Mouse (Mus musculus) granulocyte monocyte progenitor cell, adult 5-6 weeks (primary cell): Measurements from ENCODE around the gene Stk40. TPM values are rescaled to one million over a fixed set of nuclear protein-coding genes. Genes with fewer than 3 reads are reported as not detected.

Experiments
- ATAC-seq: replicated peaks from 2 replicates; pipeline ENCODE4 v1.8.0; 2016; ENCODE audit warnings: mild to moderate bottlenecking, moderate TSS enrichment, inconsistent platforms; ENCODE audit not compliant: poor library complexity, severe bottlenecking
- total RNA-seq, 2 experiments: library from RNA; stranded (forward) in 1 of 2; stranded (reverse) in 1 of 2; fragments of 200-712, 200-1000 nt in 1 of 2; fragments of >200 nt in 1 of 2; fragmentation: Nextera tagmentation in 1 of 2; gene quantifications; 2 replicates each; pipeline ENCODE4 v1.2.3; 2014 to 2017

The Stk40 gene
- total RNA-seq, 2 experiments from 2014 or later, result 2.9 to 6.3 TPM

DNA sequence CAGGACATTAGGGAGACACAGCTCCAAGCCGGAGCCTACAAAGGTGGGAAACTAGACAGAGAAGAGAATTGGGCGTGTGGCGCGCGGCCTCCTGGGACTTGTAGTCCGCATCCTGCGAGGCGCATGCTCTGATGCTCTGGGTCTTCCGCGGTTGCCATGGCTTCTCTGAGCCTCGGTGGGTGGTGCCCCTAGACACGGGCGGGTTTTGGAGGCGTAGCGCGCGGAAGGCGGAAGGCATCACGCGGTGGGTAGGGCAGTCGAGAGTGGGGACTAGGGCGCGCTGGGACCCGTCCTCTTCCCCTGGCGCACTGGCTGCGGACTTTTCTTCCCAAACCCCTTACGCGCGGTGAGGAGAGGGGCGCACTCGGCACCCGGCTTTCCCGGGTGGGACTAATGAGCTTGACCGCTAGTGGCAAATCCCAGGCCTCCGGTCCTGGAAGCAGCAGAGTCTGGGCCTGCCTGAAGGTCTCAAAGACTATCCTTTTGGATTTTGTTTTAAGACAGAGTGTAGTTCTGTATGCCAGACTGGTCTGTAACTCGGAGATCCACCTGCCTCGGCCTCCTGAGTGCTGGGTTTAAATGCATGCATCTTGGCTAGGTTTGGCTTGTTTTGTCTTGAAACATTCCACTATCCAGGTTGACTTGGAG is 7.2 kb upstream of the Stk40 start, which contains the start of gene Lsm10:
Lsm10 (plus strand) TSS at position 160 of the 648 bp plus-strand sequence.
- peak; percentile 100 for ATAC-seq

DNA sequence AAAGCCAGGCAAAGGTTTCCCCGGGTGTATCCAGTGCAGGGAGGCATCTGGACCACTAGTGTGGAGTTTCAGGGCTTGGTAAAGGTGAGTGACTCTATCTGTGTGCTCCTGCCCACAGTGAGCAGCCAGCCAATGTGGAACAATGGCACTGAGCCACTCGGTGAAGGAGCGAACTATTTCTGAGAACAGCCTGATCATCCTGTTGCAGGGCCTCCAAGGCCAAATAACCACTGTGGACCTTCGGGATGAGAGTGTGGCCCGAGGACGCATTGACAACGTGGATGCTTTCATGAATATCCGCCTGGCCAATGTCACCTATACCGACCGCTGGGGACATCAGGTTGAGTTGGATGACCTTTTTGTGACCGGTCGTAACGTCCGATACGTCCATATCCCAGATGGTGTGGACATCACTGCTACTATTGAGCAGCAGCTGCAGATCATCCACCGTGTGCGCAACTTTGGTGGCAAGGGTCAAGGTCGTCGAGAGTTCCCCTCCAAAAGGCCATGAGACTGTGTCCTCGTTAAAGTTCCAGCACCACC is 6.0 kb upstream of the Stk40 start:
- ATAC-seq, result no peak

DNA sequence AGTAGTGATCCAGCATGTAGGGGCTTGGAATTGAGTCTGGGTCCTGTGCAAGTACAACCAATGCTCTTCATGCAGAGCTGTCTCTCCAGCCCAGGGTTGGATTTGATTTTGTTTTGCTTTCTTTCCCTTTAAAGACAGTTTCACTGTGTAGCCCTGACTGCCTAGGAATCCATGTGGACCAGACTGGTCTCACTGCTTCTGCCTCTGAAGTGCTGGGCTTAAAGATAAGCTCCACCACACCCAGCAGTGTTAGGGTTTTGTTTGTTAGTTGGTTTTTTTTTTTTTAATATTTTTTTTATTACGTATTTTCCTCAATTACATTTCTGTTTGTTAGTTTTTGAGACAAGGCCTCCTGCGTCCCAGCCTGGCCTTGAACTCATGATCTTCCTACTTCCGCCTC is 4.4 kb upstream of the Stk40 start:
- ATAC-seq, result no peak

DNA sequence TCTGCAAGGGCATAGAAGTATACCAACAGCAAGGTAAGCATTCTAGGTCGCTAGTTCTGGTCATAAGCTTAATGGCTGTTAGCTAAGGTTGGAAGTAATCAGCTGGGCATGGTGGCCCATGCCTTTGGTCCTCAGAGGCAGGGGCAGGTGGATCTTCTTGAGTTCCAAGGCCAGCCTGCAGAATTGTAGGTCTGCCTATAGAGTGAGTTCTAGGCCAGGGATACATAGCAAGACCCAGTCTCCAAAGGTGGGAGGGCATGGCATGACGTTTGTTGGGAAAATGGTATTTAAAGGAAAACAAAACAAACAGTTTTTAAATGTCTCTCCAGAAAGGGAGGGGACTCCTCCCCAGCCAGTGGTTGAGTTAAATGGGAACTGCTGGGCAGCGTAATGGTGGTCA is 3.0 kb upstream of the Stk40 start:
- ATAC-seq, result no peak

DNA sequence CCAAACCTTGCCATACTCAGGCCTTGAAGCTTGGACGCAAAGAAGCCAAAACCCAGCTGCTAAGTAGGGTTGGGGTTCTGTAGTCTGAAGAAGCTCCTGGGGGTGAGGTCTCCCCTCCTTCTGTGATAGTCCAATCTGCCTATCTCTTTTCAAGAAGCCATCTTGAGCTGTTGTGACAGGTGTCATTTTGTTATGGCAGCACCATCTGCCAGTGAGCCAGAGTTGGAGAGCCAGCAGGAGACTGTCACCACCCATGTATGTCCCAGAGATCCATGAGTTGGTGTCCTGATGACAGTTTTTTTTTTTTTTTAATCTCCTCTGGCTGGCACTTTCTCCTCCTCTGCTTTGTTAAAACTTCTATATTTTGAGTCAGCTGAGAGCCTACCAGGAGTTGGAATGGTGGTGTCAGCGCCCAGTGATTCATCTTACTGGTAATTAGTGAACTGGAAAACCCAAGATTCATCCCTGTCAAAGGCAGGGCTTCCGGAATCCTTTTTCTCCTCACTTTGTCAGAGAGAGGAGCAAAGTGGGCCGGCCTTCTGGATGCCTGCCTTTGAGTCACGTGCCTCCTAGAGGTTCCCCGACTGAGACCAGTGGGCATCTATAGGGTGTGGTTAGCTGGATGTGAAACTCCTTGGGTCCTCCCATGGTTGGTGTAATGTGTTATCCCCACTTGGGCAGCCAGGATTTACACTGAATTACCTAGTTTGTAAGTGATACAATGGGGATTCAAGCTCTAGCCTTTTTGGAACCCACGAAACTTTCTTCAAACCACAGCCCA is 1.5 kb upstream of the Stk40 start:
- peak; percentile 38 for ATAC-seq

DNA sequence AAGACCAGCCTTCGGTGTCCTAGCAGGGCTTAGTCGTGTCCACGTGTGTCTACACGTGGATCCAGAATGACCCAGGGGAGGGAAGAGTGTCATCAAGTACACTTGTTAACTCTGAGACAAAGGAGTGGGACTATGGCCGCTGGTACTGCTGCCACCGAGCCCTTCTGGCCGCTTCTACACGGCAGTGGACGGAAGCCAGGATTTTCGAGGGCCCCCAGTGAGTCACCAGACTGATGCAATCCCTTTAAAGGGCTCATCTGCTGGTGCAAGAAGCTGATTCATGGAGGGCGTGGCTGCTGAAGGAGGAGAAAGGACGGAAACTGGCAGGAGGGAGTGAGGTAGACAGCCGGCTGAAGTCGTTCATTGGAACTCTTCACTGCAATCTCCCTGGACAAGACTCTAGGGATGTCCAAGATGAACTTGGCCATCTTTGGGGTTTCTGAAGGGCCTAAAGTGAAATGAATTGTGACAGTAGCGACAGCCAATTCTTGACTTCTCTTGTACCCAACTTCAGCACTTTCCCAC is 638 bp upstream of the Stk40 start:
- ATAC-seq, result peak; percentile 80

DNA sequence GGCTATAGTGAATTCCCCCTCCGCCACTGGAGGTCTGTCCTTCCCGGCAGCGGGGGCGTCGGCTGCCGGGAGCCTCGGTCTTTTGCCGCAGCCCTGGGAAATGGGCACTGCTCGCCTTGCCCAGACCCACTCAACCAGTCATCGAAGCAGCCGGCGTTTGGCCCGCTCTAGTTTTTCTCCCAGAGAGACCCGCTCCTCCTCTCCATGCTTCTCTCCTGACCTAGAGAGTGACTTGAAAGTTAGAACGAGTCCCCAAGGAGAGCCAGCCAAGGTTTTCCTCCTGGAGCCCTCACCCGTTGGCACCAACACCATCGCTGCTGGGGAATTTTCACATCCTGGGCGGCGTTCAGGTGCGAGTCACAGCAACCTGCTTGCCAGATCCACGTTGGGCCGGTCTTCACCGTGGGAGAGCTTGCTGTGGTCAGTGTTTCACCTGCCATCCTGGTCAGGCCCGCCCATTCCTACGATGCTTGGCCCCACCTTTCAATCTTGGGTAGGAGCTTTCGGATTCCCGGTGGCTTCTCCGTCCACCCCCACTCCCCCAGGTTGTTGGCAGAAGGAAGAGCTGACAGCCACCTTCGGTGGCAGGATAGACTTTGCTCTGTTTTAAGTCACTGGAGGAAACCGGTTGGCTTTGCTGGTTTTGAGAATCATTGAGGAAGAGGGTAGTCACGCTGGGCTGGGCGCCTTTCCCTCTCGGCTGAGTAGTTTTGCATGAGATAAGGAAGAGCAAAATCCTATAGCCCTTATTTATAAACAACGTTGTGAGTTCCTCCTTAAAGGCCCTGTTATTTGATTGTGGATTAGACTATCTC is 711 bp downstream of the Stk40 start:
- no peak for ATAC-seq

DNA sequence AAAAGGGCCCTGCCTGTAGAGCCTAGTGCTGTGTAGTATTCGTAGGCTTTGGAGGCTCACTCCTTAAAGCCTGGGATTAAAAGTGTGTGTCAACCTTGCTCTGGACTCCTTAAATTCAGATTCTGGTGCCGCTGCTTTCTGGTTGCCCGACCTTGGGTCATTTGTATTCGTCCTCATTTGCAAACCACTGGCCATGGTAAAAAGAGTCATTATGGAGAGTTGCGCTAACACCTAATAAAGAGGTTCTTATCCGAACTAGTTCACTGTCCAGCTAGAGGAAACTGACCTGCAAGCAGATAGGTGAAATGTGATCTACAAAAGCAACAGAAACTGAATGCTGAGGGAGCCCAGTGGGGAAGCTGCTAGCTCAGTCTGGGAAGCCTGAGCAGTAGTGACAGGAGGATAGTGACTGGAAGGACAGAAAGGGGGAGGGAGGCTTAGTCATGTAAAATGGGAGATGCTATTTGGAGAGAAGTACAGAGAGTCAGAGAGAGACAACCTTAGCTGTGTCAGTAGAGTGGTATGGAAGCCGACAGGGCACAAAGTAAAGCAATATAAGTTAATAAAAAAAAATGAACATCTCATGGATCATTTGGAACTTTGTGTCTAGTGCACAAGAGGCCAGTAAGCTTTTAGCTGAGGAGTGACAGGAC is 1.5 kb downstream of the Stk40 start:
- ATAC-seq, result no peak

DNA sequence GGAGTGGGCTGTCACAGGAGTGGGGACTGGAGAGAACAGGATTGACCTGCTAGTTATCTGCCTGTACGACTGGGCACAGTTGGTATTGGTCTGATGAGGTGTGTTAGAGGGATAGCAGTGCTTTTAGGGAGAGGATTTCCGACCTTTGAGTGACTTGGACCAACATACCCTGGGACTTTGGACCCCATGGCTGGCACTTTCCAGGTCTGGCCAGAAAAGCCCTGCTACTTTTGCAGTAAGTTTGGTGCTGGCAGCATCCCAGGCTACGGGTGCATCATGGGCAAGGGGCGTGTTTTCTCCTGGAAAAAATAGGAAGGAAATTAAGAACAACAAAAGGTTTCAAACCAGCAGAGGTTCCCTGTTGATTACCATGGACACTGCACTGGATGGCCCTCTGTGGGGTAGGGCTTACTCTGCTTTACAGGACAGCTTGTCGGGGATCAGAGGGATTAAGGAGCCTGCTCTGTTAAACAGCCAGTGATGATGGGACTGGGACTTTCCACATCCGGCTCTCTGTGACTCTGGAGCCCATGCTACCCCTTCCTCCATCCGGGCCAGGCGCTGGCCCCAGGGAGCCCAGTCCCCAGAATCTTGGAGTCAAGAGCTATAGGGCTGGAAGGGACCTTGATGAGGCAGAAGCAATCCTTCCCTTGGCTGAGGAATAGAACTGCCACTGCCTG is 4.4 kb downstream of the Stk40 start:
- ATAC-seq, result no peak

DNA sequence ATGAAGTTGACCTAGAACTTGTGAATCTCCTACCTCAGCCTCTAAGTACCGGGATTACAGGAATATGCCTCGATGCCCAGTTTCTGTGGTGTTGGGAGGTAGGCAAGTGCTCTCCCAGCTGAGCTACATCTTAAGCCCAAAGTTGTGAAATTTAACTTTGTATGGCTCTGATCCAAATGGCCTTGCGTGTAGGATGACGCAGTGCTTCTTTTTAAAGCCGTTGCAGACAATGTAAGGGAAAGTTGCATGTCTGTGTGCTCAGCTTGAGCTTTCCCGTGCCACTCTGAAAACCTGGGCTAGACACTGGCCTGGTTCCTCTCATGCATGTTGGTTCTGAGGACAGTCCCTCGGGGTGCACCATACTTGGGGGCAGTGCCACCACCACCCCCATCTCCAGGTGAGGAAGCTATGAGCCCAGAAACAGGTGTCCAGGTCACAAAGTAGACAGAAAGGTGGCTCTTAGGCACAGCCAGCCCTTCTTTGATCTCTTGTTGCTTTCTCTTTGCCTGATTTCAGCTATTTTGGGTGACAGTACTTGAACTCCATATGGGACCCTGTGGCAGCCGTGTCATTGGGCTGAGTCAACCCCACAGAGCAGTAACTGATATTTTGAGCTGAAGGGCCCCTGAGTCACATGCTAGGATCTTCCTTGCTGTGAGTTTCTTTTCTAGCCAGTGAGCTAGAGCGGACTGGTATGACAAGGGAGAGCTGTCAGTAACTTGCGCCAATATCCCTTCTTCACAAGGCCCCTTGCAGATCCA is 6.0 kb downstream of the Stk40 start:
- ATAC-seq, result peak; percentile 6

DNA sequence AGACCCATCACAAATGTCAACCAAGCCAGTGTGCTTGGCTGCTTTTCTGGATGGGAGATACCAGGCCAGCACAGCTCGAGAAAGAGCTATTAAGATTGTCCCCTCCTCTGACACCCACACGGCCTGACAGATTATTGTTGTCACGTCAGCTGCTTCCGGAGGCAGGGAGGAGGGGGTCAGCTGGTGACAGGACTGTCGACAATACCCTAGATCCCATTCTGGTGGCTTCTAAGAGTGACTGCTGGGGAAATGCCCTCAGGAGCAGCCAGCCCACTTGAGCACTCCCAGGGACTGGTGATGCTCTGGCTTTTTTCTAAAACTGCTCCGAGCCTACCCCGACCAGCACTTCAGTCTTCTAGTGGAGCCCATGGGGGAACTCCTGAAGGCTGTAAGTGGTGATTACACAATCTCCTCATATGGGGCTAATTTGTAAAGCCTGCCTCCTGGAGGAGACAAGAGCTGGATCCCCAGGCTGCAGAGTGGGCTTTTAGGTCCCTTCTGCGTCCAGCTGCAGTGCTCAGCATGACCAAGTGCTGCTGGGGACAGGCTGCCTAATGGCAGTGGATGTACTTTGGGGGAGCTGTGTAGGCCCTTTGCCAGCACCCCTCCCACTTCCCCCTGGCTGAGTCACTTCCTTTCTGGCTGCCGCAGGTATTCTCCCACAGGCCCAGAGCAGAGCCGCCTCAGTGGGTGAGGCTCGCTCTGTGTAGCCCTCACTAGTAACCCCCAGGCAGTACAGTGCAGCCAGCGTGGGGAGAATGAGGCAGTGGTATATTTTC is 6.8 kb downstream of the Stk40 start:
- ATAC-seq, result peak; percentile 75

DNA sequence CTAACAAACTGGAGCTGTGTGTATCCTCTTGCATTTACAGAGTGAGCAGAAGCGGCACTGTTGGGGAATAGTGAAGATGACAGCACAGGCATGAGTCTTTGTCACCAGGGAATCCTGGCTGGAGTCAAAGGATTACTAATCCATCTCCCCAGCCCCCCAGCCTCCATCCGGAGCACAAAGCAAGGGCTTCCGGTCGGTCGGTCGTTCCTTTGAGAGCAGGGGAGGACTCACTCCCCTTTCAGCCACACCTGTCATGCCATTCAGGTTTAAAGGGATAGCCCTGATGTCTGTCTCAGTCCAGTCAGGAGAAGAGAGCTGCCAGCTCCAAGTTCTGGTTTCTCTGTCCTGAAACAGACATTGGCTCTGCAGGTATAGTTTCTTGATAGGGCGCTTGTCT is 7.4 kb downstream of the Stk40 start:
- no peak for ATAC-seq

DNA sequence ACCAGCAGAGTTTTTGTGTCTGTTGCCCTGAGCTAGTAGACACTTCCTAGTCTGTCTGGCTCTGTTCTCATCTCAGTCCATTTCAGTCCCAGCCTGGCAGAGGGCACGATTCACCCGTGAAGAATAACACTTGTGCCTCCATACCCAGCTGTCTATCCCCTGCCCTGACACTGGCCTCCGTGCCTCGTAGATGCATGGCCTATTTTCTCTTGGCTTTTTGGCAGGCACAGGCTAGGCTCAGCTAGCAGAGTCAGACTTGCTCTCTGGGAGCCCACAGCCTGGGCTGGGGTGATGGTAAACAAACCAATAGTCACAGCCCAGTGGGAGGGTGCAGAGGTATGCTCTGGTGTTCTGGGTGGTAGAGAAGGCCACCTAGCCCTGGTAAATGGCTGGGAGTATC is 9.5 kb downstream of the Stk40 start:
- no peak for ATAC-seq

DNA sequence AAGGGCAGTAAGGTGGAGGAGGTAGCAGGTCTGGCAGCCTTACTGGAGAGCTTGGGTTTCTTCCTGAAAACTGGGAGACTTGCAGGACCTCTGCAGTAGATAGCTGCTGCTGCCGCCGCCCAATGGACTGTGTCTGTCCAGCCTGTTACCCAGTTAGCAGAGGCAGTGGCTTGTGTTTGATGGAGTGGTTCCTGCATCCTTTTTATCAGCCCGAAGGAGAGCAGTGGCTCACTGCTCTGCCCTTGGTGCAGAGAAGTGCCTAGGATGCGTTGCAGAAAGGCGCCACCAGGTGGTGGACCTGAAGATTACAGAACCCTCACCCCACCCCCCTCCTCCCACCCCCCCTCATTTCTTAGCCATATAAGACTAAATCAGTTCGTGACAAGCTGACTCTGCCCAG is 10.2 kb downstream of the Stk40 start:
- peak; percentile 30 for ATAC-seq

DNA sequence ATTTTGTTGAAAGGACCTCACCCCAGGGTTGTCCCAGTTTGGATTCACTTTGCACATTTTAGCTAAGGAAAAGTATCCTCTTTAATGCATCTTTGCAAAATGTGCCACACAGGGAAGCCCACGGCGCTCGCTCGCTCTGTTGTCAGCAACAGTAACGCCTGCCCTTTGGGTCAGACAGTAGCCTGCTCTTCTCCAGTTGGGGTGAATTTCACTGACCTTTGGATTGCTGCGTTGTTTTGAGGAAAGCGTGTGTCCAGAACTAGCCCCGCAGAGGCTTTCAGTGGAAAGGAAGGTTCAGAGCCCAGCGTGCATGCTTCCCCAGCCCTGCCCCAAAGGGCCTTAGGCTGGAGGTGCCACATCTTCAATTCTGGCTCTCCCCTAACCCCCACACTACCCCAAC is 11.7 kb downstream of the Stk40 start:
- no peak for ATAC-seq

DNA sequence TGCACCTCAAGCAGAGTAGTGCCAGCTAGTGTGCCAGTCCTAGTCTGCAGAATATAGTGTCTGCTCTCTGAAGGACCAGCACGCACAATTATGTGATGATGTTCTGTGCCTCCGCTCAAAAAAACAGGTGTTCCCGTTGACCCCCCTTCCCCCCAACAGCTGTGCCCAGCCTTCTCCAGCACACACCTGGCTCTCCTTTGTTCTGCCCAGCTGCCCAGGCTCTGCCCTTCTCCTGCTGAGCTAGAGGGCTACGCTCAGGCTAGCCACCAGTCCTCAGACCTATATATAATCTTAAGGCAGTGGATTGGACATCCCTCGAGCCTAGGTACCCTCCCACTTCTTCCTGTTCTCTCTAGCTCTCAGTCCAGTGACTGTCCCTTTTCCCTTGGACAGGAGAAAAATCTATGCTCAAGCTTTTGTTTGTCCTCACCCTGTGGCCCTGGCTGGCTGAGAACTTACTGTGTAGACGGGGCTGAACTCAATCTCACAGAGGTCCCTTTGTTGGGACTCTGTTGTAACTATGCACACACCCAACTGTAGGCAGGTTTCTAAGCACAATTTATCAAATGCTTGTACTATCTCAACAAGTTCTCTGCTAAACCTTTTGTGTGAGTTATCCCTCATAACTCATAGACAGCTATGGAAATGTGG is 12.2 kb downstream of the Stk40 start:
- ATAC-seq, result no peak

DNA sequence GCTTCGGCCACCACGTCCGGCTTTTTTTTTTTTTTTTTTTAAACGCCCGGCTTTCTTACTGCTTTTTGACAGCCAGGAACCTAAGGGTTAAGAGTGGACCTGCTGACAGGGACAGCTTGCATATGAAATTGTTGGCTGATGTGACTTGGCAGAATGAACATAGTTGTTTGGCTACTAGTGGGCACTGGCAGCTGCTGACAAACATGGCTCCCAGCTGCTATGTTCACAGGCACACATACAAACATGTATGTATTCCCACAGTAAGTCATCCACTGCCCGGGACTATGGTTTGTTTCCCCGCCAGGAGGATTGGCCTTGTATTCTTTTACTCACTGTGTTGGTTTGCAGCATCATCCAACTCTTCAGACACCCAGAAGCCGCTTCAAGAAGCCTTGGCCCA is 13.4 kb downstream of the Stk40 start:
- no peak for ATAC-seq

DNA sequence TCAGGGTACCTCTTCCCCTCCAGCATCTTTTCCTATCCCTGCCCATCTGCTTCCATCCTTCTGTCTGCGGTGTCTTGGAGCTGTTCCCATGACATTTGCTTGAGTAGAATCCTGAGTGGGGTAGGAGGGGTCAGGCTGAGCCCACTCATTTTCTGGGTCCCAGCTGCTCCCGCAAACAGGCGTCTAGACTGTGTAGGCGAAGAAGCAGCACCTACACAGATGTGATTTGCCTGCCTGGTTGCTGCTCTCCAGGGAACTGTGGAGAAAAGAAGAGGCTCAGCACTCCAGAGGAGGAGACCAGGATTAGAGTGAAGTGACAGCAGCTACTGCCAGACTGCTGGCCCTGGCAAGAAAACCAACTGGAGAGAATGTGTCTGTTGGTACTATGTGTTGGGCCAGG is 14.9 kb downstream of the Stk40 start:
- no peak for ATAC-seq
